Mouse (Mus musculus) cerebellum, postnatal 14 days (tissue): ENCODE data around the gene Prx.

ENCODE experiments used
- DNase-seq, 2 experiments: peaks; one replicate each; pipeline ENCODE4 v3.0.0; 2021; ENCODE audit warnings: mixed read lengths in 2 of 2

The Prx gene

GRCm38 (mm10) chr7:27560978-27561377 lies 61.9 kb downstream of the Prx start:
- no peak for DNase-seq
